In the genomic region with DNA sequence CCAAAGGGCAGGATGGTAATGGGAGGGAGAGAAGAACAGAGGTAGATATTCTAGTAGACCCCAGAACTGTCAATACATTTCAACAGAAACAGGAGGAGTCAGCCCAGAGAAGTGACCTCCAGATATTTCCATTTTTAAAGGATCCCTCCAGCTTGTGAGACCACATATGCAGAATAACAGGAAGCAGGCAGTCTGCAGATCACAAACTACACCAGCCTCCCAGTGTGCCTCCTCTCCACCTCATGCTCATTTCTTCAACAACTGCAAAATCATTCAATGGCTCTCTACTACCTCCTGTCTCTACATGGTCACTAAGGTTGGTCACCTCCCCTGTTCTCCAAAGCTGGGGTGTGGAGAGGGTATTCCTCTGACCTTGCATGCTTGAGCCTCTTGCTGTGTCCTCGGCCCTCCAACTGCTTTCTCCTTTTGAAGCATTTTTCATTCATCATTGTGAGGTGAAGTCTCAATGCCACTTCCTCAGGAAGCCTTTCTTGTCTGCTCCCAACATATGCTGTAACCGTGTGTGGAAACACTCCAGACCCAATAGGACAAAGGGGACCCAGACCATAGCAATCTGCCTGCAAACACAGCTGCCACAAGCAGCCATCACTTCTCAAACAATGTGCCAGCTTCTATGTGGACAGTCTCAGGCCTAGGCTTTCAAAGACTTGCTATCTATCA, we compare ENCODE assay signal across 11 mouse cellular contexts. TPM values are rescaled to one million over a fixed set of nuclear protein-coding genes. Genes with fewer than 3 reads are reported as not detected.
DNase-seq lines count a peak whose midpoint lies in the region; ATAC-seq lines count a peak whose summit lies in the region.
"Had no signal": no experiment of that assay in that cellular context is flagged by ENCODE, and none has a peak within 500 bp of the region (broad histone marks: within the 10 kb centered on the region; RNA-seq: fewer than 3 reads in every experiment).

No protein-coding gene starts in this region.

- H3K27ac ChIP-seq in lung, embryonic 16.5 days (ENCODE audit: low read length), result peak overlapping the region; percentile 64
- H3K27ac ChIP-seq: embryonic facial prominence, embryonic 15.5 days; hindbrain, embryonic 12.5 days had no signal

- peak; percentile 51; the same call in 1 of the 2 replicates for ATAC-seq in lung, embryonic 16.5 days (ENCODE audit: low read depth)
- peak; percentile 9 for ATAC-seq in inflammation-experienced regulatory T-cells, adult 6 months

- H3K4me2 ChIP-seq in lung, embryonic 16.5 days (ENCODE audit: low read depth, low read length), result no peak overlapping the region
- H3K4me2 ChIP-seq: embryonic facial prominence, embryonic 15.5 days; hindbrain, embryonic 12.5 days had no signal

- H3K27me3 ChIP-seq in lung, embryonic 16.5 days (ENCODE audit: control insufficient read depth, insufficient read depth, low read depth, low read length), result peaks cover 5% of the 10 kb centered on the region

- no peaks in the 10 kb centered on the region for H3K9me3 ChIP-seq in lung, embryonic 16.5 days (ENCODE audit: control insufficient read depth, low read length)
- H3K9me3 ChIP-seq: embryonic facial prominence, embryonic 15.5 days; hindbrain, embryonic 12.5 days had no signal

- no peak overlapping the region for H3K9ac ChIP-seq in lung, embryonic 16.5 days (ENCODE audit: low read length)
- H3K9ac ChIP-seq: embryonic facial prominence, embryonic 15.5 days; hindbrain, embryonic 12.5 days had no signal

- peak; percentile 74 for DNase-seq in adrenal gland, adult 8-10 months
- DNase-seq in adrenal gland, adult 18-20 months (ENCODE audit: low spot score in 2 of 2), result no peak
- DNase-seq in lung, postnatal 14 days, result no peak
- peak; percentile 46 for DNase-seq in thymus, postnatal 4 days
- DNase-seq in urinary bladder, adult 2 months (ENCODE audit: low spot score), result no peak
- no peak for DNase-seq in frontal cortex, postnatal 36 days (ENCODE audit: low spot score in 2 of 2)
- DNase-seq: cerebellum, adult 9-10 months had no signal

- peaks cover 27% of the 10 kb centered on the region for H3K4me1 ChIP-seq in lung, embryonic 16.5 days (replicated peaks; ENCODE audit: control insufficient read depth, insufficient read depth, low read length)

- no peaks in the 10 kb centered on the region for H3K36me3 ChIP-seq in lung, embryonic 16.5 days (ENCODE audit: control insufficient read depth, insufficient read depth, low read length)
- H3K36me3 ChIP-seq: embryonic facial prominence, embryonic 15.5 days; hindbrain, embryonic 12.5 days had no signal

- 37% methylated on average over 2 of the region's 2 CpGs for WGBS in lung, embryonic 16.5 days

- H3K4me3 ChIP-seq in lung, embryonic 16.5 days (ENCODE audit: low read length), result no peak overlapping the region
- H3K4me3 ChIP-seq: embryonic facial prominence, embryonic 15.5 days; hindbrain, embryonic 12.5 days had no signal

RNA-seq across cellular contexts. Expression of gene B3gnt2, which starts 7.1 kb away (rescaled TPM):
- total RNA-seq in adrenal gland, adult 8-10 months (2022), result 100 to 1,000 TPM in 1 of 4 experiments, 10 to 100 TPM in 3; 55.0 to 101 (median 68.4) TPM
- 10 to 100 TPM; 34.6 to 60.6 TPM for total RNA-seq in adrenal gland, adult 18-20 months (2021)
- polyA plus RNA-seq in lung, embryonic 16.5 days (2015; fragmentation: Nextera tagmentation; extraction: Ambion mirVana), result 11.0 and 12.7 TPM in 2 replicates
- polyA plus RNA-seq in inflammation-experienced regulatory T-cells, adult 6 months (2017; shearing (Covaris generic)), result 10 to 100 TPM in 1 of 3 experiments, 1 to 10 TPM in 2; 5.8 to 12.1 (median 7.6) TPM
- 22.6 and 25.7 TPM in 2 replicates for polyA plus RNA-seq in urinary bladder, adult 2 months (2012; rRNA removed)

Comparison
In these comparisons a context has a peak if more than half of its experiments do, and no peak if none do; other contexts are left out.
1. DNase-seq: peak in adrenal gland, adult 8-10 months (single experiment) and thymus, postnatal 4 days (single experiment); none in adrenal gland, adult 18-20 months (0 of 2), lung, postnatal 14 days (single experiment), urinary bladder, adult 2 months (single experiment) and frontal cortex, postnatal 36 days (0 of 2).